Mouse (Mus musculus) megakaryocyte-erythroid progenitor cell, adult 5 weeks (primary cell): ENCODE results near the gene Mpp5. TPM values are rescaled to one million over a fixed set of nuclear protein-coding genes. Genes with fewer than 3 reads are reported as not detected.

Experiments
- polyA plus RNA-seq: library from polyadenylated mRNA; stranded (reverse); fragments of >175 nt; gene quantifications from 2 replicates; pipeline ENCODE4 v1.2.3, GENCODE M21; 2012

Mpp5 gene
- 0.56 and 0.86 TPM in 2 replicates for polyA plus RNA-seq

DNA sequence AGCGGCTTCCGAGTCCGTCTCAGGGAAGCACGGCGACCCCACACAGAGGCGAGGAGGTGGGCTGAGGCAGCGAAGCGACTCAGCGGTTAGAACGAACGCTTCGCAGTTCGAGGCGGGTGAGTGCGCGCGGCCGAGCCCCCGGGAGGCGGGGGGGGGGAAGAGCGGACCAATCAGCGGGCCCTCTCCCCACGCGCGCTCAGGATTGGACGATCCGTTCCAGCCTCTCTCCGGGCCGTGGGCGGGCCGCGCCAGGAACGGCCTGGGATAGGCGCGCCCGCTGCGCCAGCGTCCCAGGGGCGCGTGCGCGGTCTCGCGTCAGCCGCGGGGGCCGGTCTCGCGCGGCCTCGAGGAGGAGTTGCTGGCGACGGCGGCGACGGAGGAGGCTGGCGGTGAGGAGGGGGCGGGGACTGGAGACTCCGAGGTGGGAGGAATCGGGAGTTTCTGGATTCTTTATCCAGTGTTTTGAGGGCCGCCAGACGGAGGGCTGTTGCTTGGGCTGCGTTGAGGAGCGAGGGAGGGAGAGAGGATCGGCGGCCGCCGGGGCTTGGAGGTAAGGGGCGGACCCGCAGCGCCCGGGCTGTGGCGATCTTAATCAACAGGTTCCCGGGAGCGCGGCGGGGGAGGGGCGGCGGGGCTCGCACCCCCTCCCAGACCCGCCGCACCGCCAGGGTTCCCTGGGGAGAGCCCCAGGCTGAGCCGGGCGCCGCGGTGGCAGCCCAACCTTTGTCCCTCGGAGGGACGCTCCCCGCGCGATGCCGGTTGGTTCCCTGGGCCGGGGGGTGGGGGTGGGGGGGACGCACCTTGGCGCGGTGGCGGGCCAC, at the start of gene Mpp5:
Gene Mpp5 (plus strand): TSS at position 351 of the 821 bp plus-strand sequence.

DNA sequence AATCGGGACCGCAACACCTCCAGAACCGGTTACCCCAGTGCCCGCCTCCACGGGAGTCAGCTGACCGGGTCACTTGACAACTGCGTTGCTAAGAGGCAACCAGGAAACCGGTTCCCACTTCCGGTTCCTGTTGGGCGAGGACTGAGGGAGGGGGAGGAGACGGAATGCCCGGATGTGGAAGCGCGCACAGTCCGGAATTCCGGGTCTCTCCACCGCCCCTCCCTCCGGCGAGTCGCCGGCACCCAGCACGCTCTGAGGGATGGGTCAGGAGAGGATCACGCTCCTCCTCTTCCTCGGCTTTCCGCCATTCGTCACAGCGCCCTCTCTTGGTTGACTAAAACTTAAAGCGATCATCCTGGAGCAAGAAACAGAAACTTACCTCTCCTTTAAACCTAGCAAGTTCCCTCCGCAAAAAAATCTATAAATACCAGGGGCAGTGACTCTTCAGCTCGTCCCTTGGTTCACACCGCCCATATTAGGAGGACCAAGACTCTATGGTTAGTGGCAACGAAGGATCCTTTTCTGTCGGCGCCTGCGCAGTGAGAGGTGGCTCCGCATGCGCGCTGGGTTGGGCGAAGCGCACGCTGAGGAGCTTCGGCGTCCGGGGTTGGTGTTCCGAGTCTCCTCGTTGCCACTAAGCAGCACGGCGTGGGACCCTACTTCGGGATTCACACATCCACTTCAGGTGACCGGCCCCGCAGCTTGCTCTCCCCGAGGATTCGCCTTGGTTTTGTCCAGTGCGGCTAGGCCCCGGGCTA, 113.0 kb downstream of the Mpp5 start, which contains the start of the genes Atp6v1d and Eif2s1:
Gene Atp6v1d (minus strand): TSS at position 143 of the 758 bp plus-strand sequence.
Gene Eif2s1 (plus strand): TSS at position 324 of the 758 bp plus-strand sequence.

Other genes starting within 250 kb of the Mpp5 start
- not detected in 2 replicates for gene Fam71d, start 57.4 kb upstream of the Mpp5 start, polyA plus RNA-seq
- 9.6 TPM in 2 replicates for gene Atp6v1d, start 112.7 kb downstream of the Mpp5 start, polyA plus RNA-seq
- gene Eif2s1, start 112.9 kb downstream of the Mpp5 start, polyA plus RNA-seq, result 28.3 and 29.1 TPM in 2 replicates
- 0.03 and 0.18 TPM in 2 replicates for gene Plek2, start 158.1 kb downstream of the Mpp5 start, polyA plus RNA-seq